Mouse (Mus musculus) thymus, adult 2 months (tissue): ENCODE measurements around the gene Ptpn3. TPM values are rescaled to one million over a fixed set of nuclear protein-coding genes. Genes with fewer than 3 reads are reported as not detected.
"Not testable (repeated sequence)": the region's sequence is repeated elsewhere in the genome, so short reads cannot be mapped to it uniquely, and the experiment has no call there.

Experiments used
- DNase-seq: peaks from one replicate; pipeline ENCODE4 v3.0.0; 2021
- H3K27ac ChIP-seq: fragments of 200-500 bp; 2 replicates; pipeline ENCODE4 v1.5.1; 2012; ENCODE audit warnings: low read length, control low read depth; ENCODE audit not compliant: control insufficient read depth, insufficient read depth
- H3K27me3 ChIP-seq: fragments of 200-500 bp; 2 replicates; pipeline ENCODE4 v1.6.1; 2012; ENCODE audit warnings: mild to moderate bottlenecking, low read length, moderate library complexity, mixed read lengths; ENCODE audit not compliant: control insufficient read depth, insufficient read depth
- H3K36me3 ChIP-seq: fragments of 200-500 bp; 2 replicates; pipeline ENCODE4 v1.6.1; 2012; ENCODE audit warnings: mild to moderate bottlenecking, low read length, moderate library complexity; ENCODE audit not compliant: control insufficient read depth, insufficient read depth
- H3K4me1 ChIP-seq: fragments of 200-500 bp; replicated peaks from 2 replicates; pipeline ENCODE4 v1.6.1; 2012; ENCODE audit warnings: low read length; ENCODE audit not compliant: control insufficient read depth, insufficient read depth
- H3K4me3 ChIP-seq: fragments of 200-500 bp; 2 replicates; pipeline ENCODE4 v1.5.1; 2012; ENCODE audit warnings: mild to moderate bottlenecking, low read length, control low read depth, moderate library complexity; ENCODE audit not compliant: control insufficient read depth, insufficient read depth
- CTCF ChIP-seq: fragments of 200-500 bp; IDR thresholded peaks from 2 replicates; pipeline ENCODE4 v1.5.1; 2012; ENCODE audit warnings: mild to moderate bottlenecking, control low read depth, low read length, moderate library complexity, borderline replicate concordance; ENCODE audit not compliant: control insufficient read depth, poor library complexity, insufficient read depth; ENCODE audit errors: extremely low read depth
- POLR2A ChIP-seq: fragments of 200-500 bp; IDR thresholded peaks from 2 replicates; pipeline ENCODE4 v1.6.1; 2012; ENCODE audit warnings: mild to moderate bottlenecking, low read length, control low read depth, moderate library complexity; ENCODE audit not compliant: control insufficient read depth, poor library complexity, insufficient read depth; ENCODE audit errors: extremely low read depth
- WGBS: fragments of 180-500 bp; shearing (Covaris S2); methylation state at CpG from one replicate; pipeline ENCODE4 v1.1.7; 2018; 5-methylcytosine and 5-hydroxymethylcytosine counted together
- polyA plus RNA-seq: library from polyadenylated mRNA; depleted of rRNA; stranded (reverse); fragments of >200 nt; gene quantifications from 2 replicates; pipeline ENCODE4 v1.2.3, GENCODE M21; 2012

Ptpn3 gene
- polyA plus RNA-seq, 1 experiment: 3.3 TPM

DNA sequence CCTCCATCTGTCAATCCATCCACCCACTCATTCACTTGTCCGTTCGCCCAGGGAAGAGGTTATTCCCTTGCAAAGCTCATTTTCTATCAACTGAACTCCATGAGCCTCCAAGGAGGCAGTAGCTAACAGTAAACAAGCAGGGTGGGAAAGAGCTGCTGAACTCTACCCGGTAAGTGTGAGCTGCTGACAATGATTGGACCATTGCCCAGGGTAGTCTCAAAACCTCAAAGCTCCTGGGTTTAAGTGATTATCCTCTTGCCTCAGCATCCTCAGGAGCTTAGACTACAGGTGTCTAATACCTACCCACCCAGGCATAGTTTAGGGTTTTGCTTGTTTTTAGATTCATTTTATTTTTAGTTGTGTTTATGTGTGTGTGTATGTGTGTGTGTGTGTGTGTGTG, 87.5 kb downstream of the Ptpn3 start:
- DNase-seq: no peak
- Histone ChIP-seq H3K27ac (no peak overlapping the region), H3K36me3 (no peaks in the 10 kb centered on the region), H3K4me1 (no peaks in the 10 kb centered on the region), H3K27me3 (no peaks in the 10 kb centered on the region), H3K4me3 (no peak overlapping the region)
- TF ChIP-seq CTCF (no peak), POLR2A (no peak)
- 93% methylated on average over 3 of the region's 3 CpGs for WGBS

DNA sequence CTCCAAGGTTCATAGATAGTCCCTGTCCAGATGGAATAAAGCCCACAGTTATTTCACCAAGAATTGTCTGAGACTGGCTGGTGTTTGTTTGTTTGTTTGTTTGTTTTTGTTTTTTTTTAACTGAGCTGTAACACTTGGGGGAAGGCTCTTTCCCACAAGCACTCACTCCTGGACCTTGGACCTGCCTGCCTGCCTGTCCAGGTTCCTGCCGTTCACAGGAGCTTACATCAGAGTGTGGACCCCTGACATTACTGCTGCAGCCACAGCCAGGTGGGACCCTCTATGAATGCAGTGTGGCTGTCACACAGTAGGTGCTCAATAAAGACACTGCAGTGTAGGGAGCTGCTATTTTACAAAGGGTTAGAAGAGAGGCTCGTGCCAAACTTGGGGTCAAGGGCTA, 89.9 kb downstream of the Ptpn3 start:
- DNase-seq: no peak
- Histone ChIP-seq H3K4me1 (no peaks in the 10 kb centered on the region), H3K36me3 (no peaks in the 10 kb centered on the region), H3K27me3 (no peaks in the 10 kb centered on the region), H3K4me3 (no peak overlapping the region), H3K27ac (no peak overlapping the region)
- TF ChIP-seq CTCF: no peak
- WGBS: 93% methylated on average over 2 of the region's 2 CpGs

DNA sequence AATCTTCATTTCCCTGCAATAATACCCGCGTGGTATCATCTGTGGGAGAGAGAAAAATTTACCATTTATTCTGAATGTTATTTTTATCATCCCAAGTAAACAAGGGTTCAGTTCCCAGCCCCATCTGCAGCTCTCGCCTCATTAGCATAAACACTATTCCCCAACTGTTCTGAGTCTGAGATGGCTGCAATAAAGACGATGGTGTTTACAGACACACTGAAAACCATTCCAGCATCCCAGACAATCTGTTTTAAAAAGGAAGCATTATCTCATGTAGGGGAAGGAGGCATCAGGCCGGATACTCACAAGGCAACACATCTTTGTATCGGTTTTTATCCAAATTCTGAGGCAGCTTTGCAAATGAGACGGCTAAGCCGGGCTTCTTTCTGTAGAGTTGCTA, 95.7 kb downstream of the Ptpn3 start:
- TF ChIP-seq POLR2A (no peak), CTCF (no peak)
- Histone ChIP-seq H3K27ac (no peak overlapping the region), H3K4me3 (no peak overlapping the region), H3K36me3 (no peaks in the 10 kb centered on the region), H3K27me3 (no peaks in the 10 kb centered on the region), H3K4me1 (no peaks in the 10 kb centered on the region)
- DNase-seq: no peak
- 97% methylated on average over 8 of the region's 8 CpGs for WGBS

DNA sequence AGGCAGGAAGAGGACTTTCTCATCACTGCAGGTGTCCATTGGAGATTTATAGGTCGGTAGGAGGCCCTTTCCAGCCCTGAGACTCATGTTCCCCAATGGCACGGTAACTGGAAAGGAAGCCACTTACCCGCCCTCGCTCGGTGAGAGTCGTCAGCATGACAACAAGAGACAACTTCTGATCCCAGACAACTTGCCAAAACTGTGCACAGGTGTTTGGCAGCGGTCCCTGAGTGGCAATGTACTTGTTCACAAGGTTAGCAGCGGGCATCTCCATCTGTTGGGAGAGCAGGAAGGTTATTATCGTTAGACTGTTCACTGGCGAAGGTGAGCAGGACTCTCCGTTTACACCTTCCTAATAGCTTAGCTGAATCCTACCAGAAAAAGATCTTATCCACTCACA, 96.9 kb downstream of the Ptpn3 start:
- H3K27me3 ChIP-seq: no peaks in the 10 kb centered on the region
- no peaks in the 10 kb centered on the region for H3K36me3 ChIP-seq
- no peak overlapping the region for H3K4me3 ChIP-seq
- no peak for TF ChIP-seq POLR2A
- TF ChIP-seq CTCF: no peak
- no peak overlapping the region for H3K27ac ChIP-seq
- no peaks in the 10 kb centered on the region for H3K4me1 ChIP-seq
- 96% methylated on average over 11 of the region's 11 CpGs for WGBS
- DNase-seq: no peak

DNA sequence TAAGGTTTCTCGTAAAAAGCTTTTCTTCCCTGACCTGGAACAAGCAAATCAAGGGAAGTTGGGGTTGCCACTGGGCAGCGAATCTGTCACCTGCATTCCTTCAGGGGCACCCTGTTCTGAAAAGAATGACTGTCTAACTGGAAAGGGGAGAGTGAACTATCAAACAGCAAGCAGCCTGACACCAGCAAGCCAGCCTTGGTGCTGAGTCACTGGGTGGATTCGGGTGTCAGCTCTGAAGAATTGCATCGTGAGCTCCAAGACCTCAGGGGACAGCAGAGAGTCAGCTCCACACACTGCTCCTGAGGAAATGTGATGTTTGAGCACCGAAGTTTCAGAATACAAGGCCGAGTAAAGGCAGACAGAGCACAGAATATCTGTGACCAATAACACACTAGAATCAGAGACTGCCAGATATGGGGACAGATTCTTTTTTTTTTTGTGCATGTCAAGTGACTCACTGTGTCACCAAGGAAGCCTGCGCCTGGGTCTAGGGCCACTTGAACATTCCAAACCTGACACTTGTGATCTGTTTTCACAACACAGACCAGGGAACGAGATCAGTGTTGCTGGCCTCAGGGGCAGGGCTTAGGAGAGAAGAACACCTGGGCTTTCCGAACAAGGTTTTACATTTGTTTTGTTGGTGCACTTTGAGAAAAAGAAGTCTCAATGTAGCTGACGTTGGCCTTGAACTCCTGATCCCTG, 98.8 kb downstream of the Ptpn3 start:
- TF ChIP-seq CTCF (no peak), POLR2A (no peak)
- 81% methylated on average over 10 of the region's 10 CpGs for WGBS
- no peak for DNase-seq
- no peaks in the 10 kb centered on the region for H3K36me3 ChIP-seq
- H3K27ac ChIP-seq: no peak overlapping the region
- no peaks in the 10 kb centered on the region for H3K27me3 ChIP-seq
- H3K4me1 ChIP-seq: no peaks in the 10 kb centered on the region
- H3K4me3 ChIP-seq: no peak overlapping the region

DNA sequence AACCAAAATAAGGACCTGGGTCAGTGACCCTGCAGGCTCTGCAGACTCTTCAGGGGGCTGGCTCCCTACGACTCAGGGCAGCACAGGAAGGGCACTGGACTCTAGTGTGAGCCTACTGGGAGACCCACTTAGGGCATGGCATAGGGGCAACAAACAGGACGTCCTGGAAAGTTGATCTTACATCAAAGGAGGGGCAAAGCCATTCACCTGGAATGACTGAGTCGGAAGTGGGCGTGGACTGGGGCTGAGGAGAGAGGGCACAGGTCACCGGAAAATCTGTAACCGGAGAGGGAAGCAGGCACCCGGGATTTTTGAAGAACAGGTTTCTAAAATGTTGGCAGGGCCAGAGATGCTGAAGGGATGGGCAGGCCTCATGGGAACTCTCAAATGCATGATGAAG, 99.5 kb downstream of the Ptpn3 start:
- 94% methylated on average over 7 of the region's 7 CpGs for WGBS
- H3K4me3 ChIP-seq: no peak overlapping the region
- TF ChIP-seq POLR2A (no peak), CTCF (no peak)
- DNase-seq: no peak
- no peaks in the 10 kb centered on the region for H3K27me3 ChIP-seq
- H3K4me1 ChIP-seq: no peaks in the 10 kb centered on the region
- no peaks in the 10 kb centered on the region for H3K36me3 ChIP-seq
- H3K27ac ChIP-seq: no peak overlapping the region

DNA sequence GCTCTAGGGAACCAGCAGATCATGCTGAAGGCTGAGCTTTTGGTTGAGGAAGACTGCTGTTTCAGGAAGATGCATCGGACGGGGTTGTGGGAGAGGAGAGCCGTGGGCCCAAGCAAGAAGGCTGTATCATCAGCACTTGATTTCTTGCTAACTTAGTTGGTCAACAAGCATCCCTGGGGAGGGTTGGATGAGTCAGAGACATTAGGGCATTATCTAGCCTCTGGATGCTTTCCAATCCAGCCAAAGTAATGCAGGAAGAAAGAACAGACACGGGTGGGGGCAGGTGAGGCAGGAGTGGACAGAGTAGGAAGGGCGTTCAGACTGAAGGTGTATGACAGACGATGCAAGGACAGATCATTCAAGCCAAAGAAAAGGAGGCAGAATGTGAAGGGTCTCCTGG, 101.0 kb downstream of the Ptpn3 start:
- Histone ChIP-seq H3K36me3 (no peaks in the 10 kb centered on the region), H3K27me3 (no peaks in the 10 kb centered on the region), H3K27ac (no peak overlapping the region), H3K4me1 (no peaks in the 10 kb centered on the region), H3K4me3 (no peak overlapping the region)
- no peak for DNase-seq
- WGBS: 96% methylated on average over 6 of the region's 6 CpGs
- TF ChIP-seq POLR2A (no peak), CTCF (no peak)

DNA sequence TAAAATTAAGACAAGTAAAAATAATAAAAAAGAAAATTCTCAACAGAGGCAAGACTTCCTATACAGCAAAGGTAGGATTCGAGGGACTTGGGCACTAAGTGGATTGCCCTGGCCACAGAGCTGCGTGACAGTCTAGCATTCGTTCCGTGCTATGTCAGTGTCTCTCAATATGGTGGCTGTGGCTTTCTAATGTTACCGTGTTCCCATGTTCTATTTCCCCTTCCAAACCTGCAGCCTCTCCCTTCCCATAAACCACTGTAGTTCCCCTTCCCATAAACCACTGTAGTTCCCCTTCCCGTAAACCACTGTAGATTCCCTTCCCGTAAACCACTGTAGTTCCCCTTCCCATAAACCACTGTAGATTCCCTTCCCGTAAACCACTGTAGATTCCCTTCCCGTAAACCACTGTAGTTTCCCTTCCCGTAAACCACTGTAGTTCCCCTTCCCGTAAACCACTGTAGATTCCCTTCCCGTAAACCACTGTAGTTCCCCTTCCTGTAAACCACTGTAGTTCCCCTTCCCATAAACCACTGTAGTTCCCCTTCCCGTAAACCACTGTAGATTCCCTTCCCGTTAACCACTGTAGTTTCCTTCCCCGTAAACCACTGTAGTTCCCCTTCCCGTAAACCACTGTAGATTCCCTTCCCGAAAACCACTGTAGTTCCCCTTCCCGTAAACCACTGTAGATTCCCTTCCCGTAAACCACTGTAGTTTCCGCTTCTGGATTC, 102.8 kb downstream of the Ptpn3 start:
- not testable (repeated sequence) for H3K27me3 ChIP-seq, H3K4me1 ChIP-seq, H3K4me3 ChIP-seq, DNase-seq, H3K36me3 ChIP-seq, H3K27ac ChIP-seq
- 85% methylated on average over 20 of the region's 20 CpGs for WGBS
